Mouse (Mus musculus) retina, embryonic 14.5 days (tissue): Measurements from ENCODE around the gene Tgfbr3.
"Not testable (repeated sequence)": the region's sequence is repeated elsewhere in the genome, so short reads cannot be mapped to it uniquely, and the experiment has no call there.

ENCODE experiments used
- DNase-seq: peaks from one replicate; pipeline ENCODE4 v3.0.0-alpha.2; 2015; ENCODE audit warnings: low spot score

Tgfbr3 gene

DNA sequence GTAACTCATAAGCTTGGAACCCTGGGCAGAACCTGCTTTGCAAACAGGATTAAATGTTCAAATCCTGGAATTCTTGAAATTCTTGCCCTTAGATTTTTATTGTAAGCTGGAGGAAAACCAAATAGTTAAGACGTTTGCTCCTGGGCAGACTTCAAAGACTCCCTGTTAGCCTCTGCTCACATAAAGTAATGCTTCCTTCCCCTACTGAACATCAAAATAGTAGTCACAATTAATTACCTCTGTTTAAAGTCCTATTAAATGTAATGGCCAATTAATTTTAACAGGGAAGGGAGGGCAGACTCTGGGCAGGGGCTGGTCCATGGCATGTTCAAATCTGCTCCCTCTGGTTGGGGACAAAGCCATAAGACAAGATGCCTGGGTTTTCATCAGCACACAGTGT lies 49.2 kb downstream of the Tgfbr3 start:
- no peak for DNase-seq

DNA sequence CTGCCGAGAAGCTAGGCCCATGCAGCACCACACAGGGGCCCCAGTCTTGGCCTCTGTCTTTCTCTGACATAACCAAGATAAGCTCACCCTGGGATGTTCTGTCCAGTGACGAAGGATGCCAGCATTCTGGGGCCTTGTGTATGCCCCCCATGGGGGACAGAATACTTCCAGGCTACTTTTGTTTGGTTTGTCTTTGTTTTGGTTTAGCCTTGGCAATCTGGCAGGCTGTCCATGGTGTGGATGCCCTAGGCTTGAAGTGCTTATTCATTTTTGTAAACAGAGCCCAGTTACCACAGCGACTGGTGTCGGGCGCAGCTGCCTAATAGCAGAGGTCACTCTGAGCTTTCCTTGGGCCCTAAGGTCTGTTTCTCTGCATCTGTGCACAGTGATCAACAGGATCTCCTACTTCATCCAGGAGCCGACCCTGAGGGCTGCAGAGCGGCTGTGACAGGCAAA lies 51.4 kb downstream of the Tgfbr3 start:
- DNase-seq: no peak

DNA sequence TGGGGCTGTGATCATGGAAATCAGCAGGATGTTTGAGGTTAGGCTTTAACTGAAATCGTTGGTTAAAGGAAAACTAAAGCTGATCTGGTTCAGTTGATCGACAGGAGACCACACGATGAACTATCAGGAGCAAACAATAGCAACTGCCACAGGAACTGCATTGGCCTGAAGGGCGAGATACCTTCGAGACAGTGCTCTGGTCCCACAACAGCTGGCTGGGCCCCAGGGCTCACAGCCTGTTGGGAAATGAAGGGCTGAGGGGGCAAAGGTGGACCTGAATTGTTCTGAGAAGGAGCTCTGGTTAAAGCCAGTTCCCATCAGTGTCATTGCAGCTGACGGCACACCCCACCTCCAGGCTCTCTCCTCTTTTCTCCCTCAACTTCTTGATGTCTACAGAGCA lies 52.5 kb downstream of the Tgfbr3 start:
- DNase-seq: no peak

DNA sequence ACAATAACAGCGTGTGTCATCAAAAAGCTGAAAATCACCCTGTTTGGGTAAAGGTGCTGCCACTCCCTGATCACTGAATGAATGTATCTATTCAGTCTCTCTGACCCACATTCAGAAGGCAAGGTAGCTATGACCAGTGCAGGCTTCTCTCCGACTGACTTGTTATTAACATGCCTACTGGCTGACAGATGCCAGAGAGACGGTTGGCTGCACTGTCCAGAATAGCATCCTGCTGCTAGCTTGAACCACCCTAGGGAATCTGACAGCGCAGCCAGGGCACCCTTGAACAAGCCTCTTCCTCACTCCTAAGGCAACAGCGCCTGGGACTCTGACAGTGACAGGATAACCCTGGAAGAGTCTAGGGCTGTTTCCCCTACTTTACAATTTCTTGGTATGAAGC lies 53.4 kb downstream of the Tgfbr3 start:
- DNase-seq: no peak

DNA sequence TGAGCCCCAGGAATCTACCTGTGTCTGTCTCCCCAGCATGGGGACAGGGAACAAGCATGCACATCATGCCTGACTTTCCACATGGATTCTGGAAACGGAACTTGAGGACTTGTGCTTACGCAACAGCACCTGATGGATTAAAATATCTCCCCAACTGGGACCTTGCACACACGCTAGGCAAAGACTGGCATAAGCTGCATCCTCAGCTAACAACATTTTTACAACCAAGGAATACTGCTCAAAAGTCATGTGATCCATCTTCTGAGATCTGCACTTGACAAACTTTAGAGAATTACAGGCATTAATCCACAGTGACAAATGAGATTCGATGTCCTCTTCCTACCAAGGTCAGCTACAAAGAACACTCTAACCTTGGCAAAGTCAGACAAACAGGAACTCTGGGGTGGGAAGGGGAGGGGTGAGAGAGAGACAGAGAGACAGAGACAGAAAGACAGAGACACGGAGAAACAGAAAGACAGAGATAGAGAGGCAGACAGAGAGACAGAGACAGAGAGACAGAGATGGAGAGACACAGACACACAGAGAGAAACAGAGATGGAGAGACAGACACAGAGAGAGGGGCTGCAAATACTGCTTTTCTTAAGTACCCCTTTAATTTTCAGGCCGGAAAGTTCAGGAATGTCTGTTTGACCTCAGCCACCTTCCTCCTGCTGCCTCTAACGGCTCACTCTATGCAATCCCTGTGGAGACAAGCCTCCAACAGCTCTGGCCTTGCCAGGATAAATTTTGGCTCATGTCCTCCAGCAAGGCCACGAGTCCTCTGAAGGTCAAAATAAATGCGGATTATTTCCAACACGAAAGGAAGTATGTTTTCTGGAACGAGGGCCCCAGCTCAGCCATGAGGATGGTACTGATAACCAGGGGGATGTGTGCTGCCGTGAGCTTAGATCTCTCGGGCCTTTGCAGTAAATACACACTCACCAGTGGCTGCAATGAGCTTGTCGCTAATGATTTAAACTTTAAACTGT lies 55.8 kb downstream of the Tgfbr3 start:
- DNase-seq: no peak

DNA sequence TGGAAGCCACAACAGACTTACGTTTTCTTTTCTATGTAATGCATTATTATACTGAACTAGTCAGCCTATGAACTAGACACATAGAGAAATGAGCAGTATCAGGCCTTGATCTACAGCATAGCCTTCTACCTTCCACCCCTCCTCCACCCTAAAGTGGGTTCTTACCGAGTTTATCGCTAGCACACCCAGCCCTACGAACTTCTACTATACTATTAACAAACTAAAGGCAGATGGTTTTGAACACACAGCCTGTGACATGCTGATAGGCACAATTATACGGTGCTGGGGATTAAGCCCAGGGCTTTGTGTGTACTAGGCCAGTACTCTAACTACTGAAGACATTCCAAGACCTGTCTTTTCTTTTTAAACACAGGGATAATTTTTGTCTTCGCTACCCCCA lies 59.2 kb downstream of the Tgfbr3 start:
- DNase-seq: no peak

DNA sequence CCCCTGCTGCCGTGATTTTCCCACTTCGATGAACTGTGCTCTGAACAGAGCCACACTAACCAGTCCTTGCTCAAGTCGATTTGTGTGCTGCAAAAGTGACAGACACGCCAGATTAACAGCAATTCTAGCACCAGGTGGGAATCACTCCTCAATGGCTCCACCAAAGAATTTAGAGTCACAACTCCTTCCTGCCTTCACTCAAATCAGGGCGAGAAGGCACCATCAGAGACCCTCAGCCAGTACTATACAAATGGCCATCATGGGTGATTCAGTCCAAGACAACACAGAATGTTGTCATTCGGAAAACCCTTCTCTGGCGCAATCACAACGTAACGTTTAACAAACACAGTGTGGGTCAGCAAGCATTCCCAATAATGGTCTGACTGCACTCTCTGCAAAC lies 60.4 kb downstream of the Tgfbr3 start:
- DNase-seq: no peak

DNA sequence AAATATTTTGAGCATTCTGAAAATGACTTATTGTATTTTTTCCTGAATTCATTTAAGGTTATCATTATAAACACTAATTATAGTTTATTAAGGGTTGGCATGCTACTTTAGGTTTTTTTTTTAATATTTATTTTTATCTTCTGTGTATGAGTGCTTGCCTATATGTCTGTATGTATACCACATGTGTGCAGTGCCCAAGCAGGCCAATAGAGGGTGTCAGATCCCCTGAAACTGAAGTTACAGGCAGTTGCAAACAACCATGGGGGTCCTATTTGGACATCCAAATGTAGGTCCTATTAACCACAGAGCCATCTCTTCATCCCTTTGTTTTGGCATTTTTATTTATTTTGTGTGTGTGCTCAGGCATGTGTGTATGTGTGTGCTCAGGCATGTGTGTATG lies 61.8 kb downstream of the Tgfbr3 start:
- DNase-seq: no peak

DNA sequence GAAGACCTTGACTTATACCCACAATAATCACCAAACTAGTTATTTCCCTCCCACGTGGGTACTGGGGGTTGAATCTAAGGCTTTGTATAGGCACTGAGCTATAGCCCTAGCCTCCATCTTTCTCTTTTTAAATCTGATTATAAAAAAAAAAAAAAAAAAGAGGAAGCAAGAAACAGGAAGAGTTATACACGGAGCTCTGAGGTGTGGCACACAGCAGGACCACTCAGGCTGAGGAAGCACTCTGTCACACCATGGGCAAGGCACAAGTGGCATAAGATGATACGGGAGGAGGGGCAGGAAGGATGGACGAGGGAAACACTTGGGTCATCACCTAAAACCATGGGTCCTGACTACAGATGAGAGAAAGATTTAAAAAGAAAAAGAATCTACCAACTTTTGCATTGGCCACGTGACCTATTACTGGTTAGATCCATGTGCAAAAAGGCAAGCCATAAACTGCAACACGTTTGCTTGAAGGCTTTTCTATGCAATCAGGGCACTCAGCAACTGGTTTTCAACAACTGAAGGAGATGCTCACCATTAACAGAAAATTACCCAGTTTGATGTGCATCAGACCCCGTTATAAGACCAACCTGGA lies 64.5 kb downstream of the Tgfbr3 start:
- DNase-seq: no peak

DNA sequence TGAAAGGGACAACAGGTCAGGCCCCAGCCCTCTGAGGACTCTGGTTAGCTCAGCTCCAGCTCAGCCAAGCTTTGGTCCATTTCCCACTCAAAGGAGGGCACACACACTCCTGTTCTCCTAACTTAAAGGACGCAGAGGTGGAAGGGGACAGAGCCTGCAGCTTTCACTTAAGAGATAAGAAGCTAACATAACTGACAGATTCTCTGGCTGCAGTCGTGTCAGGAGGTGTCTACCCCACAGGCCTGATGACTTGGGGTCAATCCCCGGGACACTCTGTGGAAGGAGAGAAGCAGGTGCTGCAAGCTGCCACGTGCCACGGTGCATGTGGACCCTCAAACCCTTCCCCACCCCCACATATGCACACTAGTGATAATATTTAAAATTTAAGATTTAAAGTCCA lies 65.3 kb downstream of the Tgfbr3 start:
- no peak for DNase-seq

DNA sequence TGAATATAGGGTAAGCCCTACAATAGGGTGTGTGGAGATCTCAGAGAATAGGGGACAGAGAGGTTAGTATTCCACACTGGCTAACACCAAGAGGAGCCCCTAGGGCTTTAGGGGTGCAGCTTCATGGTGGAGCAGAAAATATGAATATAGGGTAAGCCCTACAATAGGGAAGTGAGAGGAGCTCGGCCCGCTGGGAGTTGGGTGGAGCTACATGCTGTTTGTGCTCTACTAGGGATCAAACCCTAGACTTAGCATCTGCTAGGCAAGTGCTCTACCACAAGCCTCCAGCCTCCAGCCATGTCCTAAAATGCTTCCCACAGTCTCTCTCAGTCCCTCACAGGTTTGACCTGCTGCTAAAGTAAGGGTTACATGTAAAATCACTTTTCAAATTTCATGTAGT lies 65.9 kb downstream of the Tgfbr3 start:
- DNase-seq: not testable (repeated sequence)

DNA sequence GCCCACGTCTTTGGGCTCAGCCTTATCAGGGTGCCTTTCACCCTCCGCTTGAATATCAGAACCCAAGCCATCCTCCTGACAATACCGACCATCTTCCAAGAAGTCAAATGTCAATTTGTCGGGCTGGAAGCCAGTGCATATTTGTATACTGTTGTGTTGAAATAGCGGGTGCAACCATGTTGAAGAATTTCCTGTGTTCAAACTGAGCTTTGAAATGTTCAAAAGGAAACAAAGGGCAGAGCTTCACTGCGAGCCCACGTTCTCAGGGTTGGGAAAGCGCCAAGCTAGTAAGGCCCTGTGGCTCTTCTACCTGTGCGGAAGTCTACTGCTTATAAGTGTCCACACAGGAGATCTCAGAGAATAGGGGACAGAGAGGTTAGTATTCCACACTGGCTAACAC lies 66.4 kb downstream of the Tgfbr3 start:
- DNase-seq: no peak

DNA sequence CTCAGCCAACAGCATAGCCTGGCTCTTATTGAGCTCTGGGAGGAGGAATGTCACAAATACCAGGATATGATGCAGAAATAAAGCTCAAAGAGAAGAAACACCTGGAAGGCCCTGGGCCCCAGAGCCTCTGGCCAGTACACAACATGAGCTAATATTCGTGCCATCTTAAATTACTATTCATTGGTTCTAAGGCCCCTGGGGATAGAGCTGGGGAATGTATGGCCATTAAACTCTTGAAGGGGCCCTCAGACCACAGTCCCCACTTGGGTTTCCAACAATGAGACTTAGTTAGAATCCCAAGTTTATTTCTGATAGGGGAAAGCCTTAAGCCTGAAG lies 66.8 kb downstream of the Tgfbr3 start:
- DNase-seq: no peak

DNA sequence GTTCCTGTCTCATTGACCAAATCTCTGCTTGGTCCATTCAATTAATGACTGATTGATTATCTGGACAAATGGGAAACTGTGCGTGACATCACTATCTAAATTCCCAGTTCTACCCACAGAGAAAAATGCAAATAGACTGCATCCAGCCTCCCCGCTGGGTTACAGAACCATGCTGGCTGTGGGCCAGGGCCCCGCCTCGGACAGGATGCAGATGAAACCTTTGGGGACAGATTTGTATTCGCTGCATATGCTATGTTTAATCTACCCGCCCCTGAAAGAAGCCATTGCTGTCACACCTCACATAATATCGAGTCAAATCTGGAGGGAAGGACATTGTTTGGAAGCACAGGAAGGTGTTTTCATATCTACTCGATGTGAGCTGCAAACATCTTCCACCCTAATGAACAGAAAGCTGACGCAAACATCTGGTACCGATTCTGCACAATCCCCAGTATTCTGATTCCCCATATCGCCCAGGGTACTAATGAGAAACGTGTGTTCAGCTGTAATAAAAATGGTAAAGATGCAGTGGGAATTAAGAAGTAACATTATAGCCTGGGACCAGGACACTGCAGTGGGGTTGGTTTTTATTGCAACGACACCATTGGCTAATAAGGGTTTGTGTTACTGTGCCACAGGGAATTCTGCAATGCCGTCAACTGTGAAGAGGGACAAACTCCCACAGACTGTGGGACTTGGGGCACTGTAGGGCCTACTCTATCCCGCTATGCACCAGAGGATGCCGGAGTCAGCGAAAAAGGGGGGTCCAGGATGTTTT lies 67.3 kb downstream of the Tgfbr3 start:
- DNase-seq: no peak

DNA sequence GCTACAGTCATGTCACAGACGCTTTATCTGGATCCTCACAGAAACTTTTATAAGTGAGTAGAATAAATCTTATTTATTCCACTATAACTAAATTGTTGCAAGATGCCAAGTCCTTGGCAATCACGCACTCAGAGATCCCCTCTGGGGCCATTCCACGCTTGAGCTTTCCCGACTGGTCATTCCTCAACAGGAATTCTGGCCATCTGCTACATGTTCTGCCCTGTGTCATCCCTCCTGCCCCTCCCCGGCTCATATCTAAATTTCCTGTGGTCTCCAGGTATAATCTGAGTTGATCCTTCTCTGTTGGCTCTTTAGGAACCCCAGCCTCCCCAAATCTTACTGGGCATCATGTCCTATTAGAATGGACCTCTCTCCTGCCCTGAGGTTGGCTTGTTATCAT lies 68.5 kb downstream of the Tgfbr3 start:
- DNase-seq: no peak

DNA sequence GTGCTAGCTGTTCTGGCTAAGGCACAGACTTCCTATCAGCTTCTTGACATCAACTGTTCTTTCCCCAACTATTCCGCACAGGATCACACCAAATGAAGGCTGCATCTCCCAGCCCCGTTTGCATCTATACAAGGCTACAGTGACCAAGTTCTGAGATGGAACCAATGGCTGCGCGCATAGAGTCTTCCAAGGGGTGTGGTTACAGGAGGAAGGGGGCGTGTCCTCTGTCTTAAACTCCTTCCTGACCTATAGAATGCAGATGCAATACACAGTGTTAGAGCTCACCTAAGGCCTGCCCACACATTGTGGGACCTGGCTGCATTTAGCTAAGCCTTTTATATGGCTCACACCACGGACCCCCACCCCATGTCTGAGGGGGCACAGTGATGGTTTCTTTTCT lies 69.5 kb downstream of the Tgfbr3 start:
- no peak for DNase-seq

DNA sequence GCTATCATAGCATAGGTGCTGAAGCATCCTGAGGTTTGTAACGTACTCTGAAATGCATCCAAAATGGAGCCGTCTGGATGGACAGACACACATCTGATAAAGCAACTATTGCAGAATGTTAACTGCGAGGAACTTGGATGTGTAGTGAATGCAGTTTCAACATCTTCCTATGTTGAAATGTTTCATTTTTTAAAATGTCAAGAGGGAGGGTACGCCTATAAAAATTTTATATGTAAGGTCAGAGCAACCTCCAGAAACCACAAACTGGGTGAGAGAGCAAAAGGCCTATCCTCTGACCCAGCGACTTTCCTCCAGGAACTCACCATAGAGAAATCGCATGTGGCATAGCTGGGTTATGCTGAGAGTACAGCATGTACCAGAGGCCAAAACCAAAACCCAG lies 70.1 kb downstream of the Tgfbr3 start:
- DNase-seq: no peak

DNA sequence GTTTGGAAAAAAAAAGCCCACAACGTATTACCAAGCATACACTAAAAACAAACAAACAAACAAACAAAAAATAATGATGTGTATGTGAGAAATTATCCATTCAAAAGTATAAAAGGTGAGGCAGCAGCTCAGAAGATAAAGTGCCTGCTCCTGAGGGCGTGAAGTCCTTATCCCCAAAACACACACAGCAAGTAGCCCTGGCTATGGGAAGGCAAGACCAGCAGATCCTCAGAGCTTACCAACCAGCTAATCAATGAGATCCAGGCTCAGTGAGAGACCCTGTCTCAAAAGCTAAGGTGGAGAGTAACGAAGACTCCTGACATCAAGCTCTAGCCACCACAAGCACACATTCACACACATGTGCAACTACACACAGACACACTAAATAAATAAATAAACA lies 70.8 kb downstream of the Tgfbr3 start:
- no peak for DNase-seq

DNA sequence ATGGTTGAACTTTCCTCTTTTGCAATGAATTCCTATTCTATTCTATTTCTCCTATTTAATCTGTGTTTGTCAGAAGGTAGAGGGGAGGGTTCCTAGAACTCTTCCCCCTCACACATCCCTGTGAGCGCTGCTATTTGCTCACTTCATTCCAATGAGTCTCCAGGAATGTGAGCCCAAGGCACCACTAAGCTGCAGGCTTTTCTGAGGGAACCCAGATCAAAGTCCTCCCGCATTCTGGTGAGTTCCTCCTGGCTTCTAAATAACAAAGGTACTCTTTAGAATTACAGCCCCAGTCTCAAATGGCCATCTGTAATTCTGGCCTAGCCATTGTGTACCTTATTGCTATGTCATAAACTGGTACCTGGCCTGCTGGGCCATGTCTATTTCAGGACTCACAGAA lies 72.3 kb downstream of the Tgfbr3 start:
- DNase-seq: no peak

DNA sequence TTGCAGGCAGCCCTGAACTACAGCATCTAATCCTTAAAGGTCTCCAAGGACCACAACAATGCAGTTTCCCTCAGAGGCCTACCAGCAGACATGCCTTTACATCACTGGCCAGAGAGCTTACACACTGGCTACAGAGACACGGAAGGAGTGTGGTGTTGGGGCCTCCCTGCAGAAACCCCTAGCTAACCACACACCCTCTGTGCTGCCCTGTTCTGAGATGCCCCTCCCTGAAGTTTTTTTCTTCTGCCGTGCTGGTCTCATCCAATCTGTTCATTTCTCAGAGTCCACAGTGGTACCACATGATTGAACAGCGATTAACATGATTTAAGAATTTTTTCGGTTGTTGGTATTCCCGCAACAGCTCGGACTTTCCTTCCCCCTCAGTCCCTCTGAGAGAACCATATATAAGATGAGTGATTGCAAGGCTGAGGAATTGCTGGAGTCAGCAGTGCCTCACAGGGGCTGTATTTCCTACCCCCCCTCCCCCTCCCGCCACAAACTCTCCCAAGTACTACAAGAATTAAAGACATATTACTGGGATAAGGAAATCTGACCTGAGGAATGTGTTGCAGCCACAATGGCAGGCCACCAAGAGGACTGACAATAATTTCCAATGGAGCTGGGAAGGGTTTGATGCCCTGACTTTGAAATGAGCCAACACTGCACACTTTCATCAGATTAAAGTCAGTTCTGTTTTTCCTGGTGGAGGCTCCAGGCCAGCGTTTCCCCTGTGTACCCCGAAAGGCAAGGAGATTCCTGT lies 75.9 kb downstream of the Tgfbr3 start:
- no peak for DNase-seq

DNA sequence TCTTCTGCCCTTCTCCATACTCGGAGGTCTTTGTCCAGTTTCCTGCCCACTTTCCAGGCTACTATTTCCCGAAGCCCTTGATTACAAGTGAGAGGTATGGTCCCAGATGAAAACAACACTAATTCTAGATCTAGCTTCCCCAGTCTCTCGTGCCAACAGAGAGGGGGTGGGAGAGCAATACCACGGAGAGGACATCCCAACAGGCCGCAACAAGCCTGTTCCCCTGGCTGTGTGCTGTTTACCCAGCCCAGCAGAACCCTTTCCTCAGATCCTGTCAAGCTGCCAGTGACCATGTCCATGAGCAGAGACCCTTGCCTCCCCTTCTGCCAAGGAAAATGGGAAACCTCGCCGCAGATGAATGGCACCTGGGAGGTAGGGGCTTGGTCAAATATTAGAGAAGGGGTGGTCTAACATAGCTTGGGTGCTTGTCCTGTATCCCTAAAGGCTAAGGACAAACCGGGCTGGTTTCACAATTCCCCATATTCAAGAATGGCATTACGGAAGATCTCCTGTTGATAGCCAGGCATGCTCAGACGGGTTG lies 77.5 kb downstream of the Tgfbr3 start:
- no peak for DNase-seq

DNA sequence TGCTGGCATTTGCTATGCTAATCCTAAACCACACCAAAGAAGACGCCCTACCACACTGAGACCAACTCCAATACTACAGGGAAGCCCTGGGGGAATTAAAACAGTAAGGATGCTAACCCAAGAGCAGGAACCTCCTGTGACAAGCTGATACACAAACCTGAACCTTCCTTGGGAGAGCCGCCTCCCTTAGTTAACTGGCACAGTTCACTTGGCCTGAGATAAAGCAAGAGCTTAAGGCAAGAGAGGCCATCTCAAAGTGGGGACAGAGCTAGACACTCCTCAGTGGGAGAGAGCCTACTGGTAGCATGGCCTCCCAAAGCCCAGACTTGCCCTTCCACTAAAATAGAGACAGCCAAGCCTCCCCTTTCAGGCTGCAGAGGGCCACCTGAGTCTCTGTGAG lies 79.4 kb downstream of the Tgfbr3 start:
- no peak for DNase-seq
